Mouse (Mus musculus) olfactory bulb, adult 2 months (tissue): ENCODE results near the gene Cdkn2d. TPM values are rescaled to one million over a fixed set of nuclear protein-coding genes. Genes with fewer than 3 reads are reported as not detected.

ENCODE experiments used
- H3K27ac ChIP-seq: fragments of 200-500 bp; 2 replicates; pipeline ENCODE4 v1.5.1; 2012; ENCODE audit warnings: low read depth, low read length; ENCODE audit not compliant: insufficient read depth
- H3K4me1 ChIP-seq: fragments of 200-500 bp; 2 replicates; pipeline ENCODE4 v1.6.1; 2012; ENCODE audit warnings: low read length; ENCODE audit not compliant: control insufficient read depth, insufficient read depth
- H3K4me3 ChIP-seq: fragments of 200-500 bp; 2 replicates; pipeline ENCODE4 v1.5.1; 2012; ENCODE audit warnings: mild to moderate bottlenecking, low read depth, low read length, moderate library complexity; ENCODE audit not compliant: insufficient read depth
- CTCF ChIP-seq: fragments of 200-500 bp; IDR thresholded peaks from 2 replicates; pipeline ENCODE4 v1.5.1; 2012; ENCODE audit warnings: low read depth, mild to moderate bottlenecking, low read length, moderate library complexity; ENCODE audit not compliant: insufficient read depth
- POLR2A ChIP-seq: fragments of 200-500 bp; IDR thresholded peaks from 2 replicates; pipeline ENCODE4 v1.6.1; 2012; ENCODE audit warnings: mild to moderate bottlenecking, low read depth, low read length, moderate library complexity; ENCODE audit not compliant: insufficient read depth
- WGBS: fragments of 180-500 bp; shearing (Covaris S2); methylation state at CpG from one replicate; pipeline ENCODE4 v1.1.7; 2018; 5-methylcytosine and 5-hydroxymethylcytosine counted together
- polyA plus RNA-seq: library from polyadenylated mRNA; stranded (reverse); fragments of >200 nt; gene quantifications from 2 replicates; pipeline ENCODE4 v1.2.4, GENCODE M21; 2012; ENCODE audit warnings: low replicate concordance; ENCODE audit not compliant: missing spikeins, insufficient read depth, insufficient read length

The Cdkn2d gene
- polyA plus RNA-seq = not detected in 2 replicates

- WGBS = under 1% methylated on average over 48 of the region's 51 CpGs
- TF ChIP-seq CTCF (0 out of 2 replicates have a peak, but pooled peaks have one; percentile 13), POLR2A (peak; percentile 67)
- peaks cover 14% of the 10 kb centered on the region for H3K4me1 ChIP-seq
- H3K4me3 ChIP-seq = peak within 1 kb of the TSS; percentile 81
- peak within 1 kb of the TSS; percentile 81 for H3K27ac ChIP-seq
Measured at GRCm38 (mm10) chr9:21291022-21291787, at the start of gene Cdkn2d. Gene Cdkn2d (minus strand): TSS chr9:21291407.

GRCm38 (mm10) chr9:21340411-21340810, 49.2 kb upstream of the Cdkn2d start:
- Histone ChIP-seq H3K27ac (no peak overlapping the region), H3K4me3 (no peak overlapping the region), H3K4me1 (peaks cover 4% of the 10 kb centered on the region; the same call in 1 of the 2 replicates)
- 79% methylated on average over 4 of the region's 4 CpGs for WGBS
- no peak for TF ChIP-seq POLR2A

GRCm38 (mm10) chr9:21337652-21338051, 46.4 kb upstream of the Cdkn2d start:
- Histone ChIP-seq H3K4me3 (no peak overlapping the region), H3K4me1 (peaks cover 6% of the 10 kb centered on the region; the same call in 1 of the 2 replicates), H3K27ac (no peak overlapping the region)
- 45% methylated on average over 20 of the region's 20 CpGs for WGBS
- TF ChIP-seq CTCF (no peak), POLR2A (no peak)

GRCm38 (mm10) chr9:21336491-21336890, 45.3 kb upstream of the Cdkn2d start:
- H3K4me3 ChIP-seq = no peak overlapping the region
- WGBS = 78% methylated on average over 8 of the region's 8 CpGs
- H3K4me1 ChIP-seq = peaks cover 8% of the 10 kb centered on the region; the same call in 1 of the 2 replicates
- TF ChIP-seq POLR2A = no peak
- no peak for TF ChIP-seq CTCF
- no peak overlapping the region for H3K27ac ChIP-seq

GRCm38 (mm10) chr9:21335391-21335790, 44.2 kb upstream of the Cdkn2d start:
- Histone ChIP-seq H3K4me3 (no peak overlapping the region), H3K27ac (no peak overlapping the region), H3K4me1 (peaks cover 8% of the 10 kb centered on the region; the same call in 1 of the 2 replicates)
- TF ChIP-seq POLR2A (no peak), CTCF (no peak)
- WGBS = 88% methylated on average over 4 of the region's 4 CpGs

GRCm38 (mm10) chr9:21334747-21335146, 43.5 kb upstream of the Cdkn2d start:
- H3K4me3 ChIP-seq = no peak overlapping the region
- H3K4me1 ChIP-seq = peaks cover 10% of the 10 kb centered on the region
- no peak for TF ChIP-seq POLR2A
- no peak for TF ChIP-seq CTCF
- no peak overlapping the region for H3K27ac ChIP-seq

GRCm38 (mm10) chr9:21333523-21333922, 42.3 kb upstream of the Cdkn2d start:
- H3K4me1 ChIP-seq = peaks cover 15% of the 10 kb centered on the region
- no peak overlapping the region for H3K27ac ChIP-seq
- no peak for TF ChIP-seq POLR2A
- no peak for TF ChIP-seq CTCF
- H3K4me3 ChIP-seq = no peak overlapping the region
- WGBS = 96% methylated on average over 1 of the region's 1 CpGs

- Histone ChIP-seq H3K4me1 (peaks cover 12% of the 10 kb centered on the region), H3K27ac (no peak overlapping the region), H3K4me3 (no peak overlapping the region)
- 40% methylated on average over 9 of the region's 9 CpGs for WGBS
- TF ChIP-seq CTCF (no peak), POLR2A (no peak)
Measured at GRCm38 (mm10) chr9:21332161-21333061, 41.2 kb upstream of the Cdkn2d start.
